Mouse (Mus musculus) urinary bladder, postnatal 25 days (tissue): ENCODE results near the gene A930004D18Rik.

Source experiments
- DNase-seq: peaks from one replicate; pipeline ENCODE4 v3.0.0; 2022; ENCODE audit warnings: low spot score

The A930004D18Rik gene

GRCm38 (mm10) chr2:18053243-18053950, 15.9 kb upstream of the A930004D18Rik start:
- DNase-seq, result no peak

DNA sequence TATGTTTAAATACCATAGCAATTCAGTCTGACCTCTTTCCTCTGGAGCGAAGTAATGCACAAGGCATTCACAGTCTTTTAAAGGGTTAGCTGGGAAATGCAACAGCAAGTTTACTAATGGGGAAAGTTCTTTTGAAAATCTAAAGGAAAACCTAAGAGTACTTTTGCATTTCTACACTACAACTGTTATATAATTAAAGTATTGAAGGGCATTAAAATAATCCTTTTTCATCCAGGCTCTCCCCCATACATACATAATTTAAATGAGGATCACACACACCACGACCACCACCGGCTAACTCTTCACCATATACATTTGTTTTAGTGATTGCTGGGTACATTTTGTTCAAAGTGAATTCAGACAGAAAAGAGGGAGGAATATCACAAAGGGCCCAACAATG, 15.0 kb upstream of the A930004D18Rik start:
- DNase-seq, result no peak

DNA sequence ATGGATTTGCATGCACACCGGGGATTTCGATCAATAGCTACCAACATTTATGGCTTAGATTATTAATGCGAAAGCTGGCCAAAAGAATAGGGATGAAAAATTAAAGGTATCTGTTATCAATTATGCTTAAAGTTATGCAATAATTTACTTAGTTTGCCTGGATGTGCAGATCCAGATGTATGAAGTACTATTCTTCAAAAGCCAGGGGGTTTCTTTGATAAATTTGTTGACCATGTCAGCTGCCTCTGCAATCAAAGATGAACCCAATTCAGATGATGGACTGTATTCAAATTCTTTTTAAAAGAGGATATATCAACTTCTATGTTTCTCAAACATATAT, 14.3 kb upstream of the A930004D18Rik start:
- DNase-seq, result no peak

DNA sequence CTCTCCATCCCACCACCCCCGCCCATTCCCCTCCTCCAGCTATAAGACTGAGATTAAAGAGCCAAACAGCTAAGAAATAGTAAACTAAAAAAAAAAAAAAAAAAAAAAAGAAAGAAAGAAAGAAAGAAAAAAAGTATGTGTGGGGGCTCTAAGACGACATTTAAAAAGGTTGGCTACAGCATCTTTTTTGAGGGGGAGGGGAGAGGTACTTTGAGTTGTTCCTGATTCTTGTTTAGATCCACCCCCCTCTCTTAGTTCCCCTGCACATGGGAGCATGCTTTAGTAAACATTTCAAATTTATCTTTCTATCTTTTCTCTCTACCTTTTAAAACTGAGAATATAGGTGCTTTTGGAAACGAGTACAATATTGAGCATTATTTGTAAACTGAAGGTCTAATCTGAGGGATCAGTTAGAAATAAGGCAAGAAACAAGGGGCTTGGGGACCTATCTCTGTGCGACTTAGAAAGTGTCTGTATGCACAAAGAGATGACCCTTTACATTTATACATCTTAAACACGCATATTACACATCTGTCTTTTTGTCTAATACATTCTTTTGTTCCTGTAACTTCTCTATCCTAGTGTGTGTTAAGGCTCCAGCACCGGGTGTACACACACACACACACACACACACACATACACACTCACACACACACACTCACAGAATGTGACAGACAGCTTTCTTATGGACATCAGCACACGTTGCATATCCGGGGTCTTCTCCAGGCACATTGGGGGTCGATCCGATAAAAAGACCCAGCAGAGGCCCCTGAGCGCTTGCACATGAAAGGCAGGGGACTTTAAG, 13.7 kb upstream of the A930004D18Rik start:
- no peak for DNase-seq

- DNase-seq, result no peak
These were observed 13.0 kb upstream of the A930004D18Rik start for GRCm38 (mm10) chr2:18050541-18050985.

- no peak for DNase-seq
These were observed 12.5 kb upstream of the A930004D18Rik start for GRCm38 (mm10) chr2:18050018-18050417.

GRCm38 (mm10) chr2:18049279-18049821, 11.8 kb upstream of the A930004D18Rik start:
- DNase-seq, result no peak

DNA sequence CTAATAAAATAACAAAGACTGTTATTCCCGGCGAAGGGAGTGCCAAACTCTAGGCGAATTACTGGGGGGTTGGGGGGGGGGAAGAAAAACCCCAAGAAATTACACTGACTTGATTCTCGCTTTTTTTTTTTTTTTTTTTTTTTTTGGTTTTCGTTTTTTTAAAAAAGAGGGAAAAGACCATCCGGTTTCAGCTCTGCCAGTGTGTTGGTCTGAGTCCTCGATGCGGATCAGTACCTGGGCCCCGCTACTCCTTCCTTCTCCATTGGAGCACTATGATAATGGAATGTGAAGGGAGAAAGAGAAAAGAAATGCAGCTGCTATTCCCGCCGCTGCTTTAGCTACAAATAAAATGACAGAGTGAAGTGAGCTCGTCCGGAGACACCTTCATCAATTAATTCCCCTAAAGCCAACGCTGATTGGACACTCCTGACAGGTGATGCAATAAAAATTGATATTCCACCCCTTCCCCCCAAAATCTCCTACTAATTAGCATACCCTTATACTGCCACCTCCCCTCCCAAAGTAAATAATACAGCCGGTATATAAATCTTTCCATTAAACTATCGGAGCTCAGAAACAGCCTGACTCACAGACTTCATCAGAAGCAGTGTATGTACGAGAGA, 11.0 kb upstream of the A930004D18Rik start, which contains the start of gene Skida1:
Gene Skida1 (minus strand): TSS at position 599 of the 623 bp plus-strand sequence.
- DNase-seq, result no peak

DNA sequence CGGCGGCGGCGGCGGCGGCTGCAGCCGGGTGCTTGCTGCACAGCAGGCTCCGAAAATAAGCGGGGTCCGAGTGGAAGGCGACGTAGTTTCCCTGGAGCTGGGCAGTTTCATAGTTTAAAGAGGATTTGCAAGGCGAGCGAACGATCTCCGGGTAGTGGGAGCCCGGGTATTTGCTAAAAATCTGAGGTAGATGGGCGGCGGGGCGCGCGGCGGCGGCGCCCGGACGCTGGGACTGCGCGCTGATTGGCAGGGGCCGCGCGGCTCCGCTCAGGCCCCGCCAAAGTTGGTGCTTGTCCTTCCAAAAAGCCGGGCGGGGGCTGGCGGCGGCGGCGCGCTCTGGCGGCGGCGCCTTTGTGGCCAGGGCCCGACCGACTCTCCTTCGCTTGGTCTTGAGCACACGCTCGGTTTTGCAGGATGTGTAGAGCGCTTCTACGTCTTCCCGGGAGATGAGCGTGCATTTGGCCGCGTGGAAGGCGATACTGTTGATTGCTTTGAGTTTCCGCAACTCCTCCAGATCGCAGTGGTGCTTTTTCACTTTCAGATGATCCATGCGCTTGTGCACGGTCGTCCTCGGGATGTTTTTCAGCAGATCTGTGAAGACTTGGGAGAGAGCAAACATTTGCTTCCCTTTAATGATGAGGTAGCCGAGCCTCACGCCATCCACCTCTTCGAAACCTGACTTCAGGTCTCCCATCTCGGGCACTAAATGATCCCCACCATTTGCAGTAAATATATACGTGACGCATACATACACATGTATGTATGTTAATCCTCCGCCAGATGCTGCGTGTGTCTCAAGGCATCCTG, 10.3 kb upstream of the A930004D18Rik start:
- peak; percentile 70 for DNase-seq

- DNase-seq, result peak; percentile 51
These were observed 9.5 kb upstream of the A930004D18Rik start for GRCm38 (mm10) chr2:18046758-18047645.

- DNase-seq, result no peak
These were observed 8.6 kb upstream of the A930004D18Rik start for GRCm38 (mm10) chr2:18046186-18046585.

DNA sequence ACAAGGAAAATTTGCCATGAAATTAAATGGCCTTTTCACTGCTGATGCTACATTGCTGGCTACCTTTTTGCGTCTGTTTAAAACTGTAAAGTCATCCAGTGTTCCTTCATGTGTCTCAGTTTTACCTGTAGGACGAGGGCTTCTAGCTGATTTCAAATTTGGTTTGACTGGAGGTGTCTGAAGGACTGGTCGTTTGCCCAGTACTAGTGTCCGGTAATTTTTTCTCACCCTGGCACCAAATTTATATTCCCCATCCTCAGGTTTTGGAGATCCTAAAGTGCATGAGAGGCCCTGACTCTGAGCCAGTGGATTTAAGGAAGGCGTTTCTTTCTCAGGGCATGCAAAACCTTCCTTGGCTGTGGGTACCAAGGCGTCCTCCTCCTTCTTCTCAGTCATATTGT, 8.2 kb upstream of the A930004D18Rik start:
- no peak for DNase-seq

DNA sequence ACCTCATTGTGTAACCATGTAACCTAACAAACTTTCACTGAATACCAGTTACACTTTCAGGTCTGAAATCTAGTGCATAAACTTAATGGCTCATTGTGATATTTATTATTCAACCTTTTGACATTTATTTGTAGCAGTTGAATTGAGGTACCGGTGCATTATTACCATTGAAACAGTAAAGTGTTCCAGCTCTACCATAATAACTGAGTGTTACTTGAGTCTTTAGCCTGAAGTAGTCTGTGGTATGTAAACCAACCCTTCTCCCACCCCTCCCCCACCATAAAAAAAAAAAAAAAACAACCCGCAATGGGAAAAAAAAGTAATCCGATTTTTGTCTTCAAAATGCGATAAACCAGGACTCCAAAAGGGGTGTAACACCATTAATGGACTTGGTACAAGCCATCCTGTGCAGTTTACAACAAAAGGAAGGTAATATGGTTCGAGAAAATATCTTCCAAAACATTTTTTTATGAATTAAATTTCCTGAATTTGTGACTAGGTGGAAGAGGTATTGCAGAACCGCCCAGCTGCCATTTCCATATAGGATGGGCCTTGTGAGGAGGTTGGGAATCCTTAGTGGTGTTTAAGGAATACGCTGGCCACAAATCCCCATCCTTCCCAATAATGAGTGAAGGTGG, 7.7 kb upstream of the A930004D18Rik start:
- no peak for DNase-seq

DNA sequence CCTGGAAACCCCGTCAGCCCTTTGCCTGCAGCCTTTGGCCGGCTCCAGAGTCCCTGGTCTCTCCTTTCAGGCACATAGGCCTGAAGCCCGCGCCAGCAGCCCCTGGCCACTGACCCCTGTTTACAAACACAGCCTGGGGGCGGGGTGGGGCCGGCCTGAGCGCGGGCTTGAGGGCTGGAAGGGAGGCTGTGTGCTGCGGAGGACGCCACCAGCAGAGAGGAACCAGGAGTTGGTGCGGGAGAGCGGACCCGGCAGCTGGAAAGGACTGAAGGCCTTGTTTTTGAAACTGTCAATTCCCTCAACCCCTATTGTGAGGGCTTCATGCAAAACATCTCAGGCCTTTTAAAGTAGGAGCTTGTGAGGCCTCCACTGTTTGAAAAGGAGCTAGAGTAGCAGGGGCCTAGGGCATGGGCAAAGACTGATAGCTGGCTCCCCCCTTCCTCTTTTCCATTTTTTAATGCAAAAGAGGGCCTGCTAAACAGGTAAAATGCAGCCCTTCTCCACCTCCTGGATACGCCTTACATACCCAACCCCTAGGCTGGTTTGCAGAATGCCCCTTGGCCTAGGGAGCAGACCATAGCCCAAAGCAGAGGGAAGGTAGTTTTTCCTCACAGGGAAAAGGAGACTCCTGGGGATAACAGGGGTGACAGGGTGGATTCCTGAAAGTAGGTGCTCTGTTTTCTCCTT, 3.8 kb upstream of the A930004D18Rik start:
- DNase-seq, result no peak

- DNase-seq, result no peak
These were observed 3.0 kb upstream of the A930004D18Rik start for GRCm38 (mm10) chr2:18040347-18041160.

DNA sequence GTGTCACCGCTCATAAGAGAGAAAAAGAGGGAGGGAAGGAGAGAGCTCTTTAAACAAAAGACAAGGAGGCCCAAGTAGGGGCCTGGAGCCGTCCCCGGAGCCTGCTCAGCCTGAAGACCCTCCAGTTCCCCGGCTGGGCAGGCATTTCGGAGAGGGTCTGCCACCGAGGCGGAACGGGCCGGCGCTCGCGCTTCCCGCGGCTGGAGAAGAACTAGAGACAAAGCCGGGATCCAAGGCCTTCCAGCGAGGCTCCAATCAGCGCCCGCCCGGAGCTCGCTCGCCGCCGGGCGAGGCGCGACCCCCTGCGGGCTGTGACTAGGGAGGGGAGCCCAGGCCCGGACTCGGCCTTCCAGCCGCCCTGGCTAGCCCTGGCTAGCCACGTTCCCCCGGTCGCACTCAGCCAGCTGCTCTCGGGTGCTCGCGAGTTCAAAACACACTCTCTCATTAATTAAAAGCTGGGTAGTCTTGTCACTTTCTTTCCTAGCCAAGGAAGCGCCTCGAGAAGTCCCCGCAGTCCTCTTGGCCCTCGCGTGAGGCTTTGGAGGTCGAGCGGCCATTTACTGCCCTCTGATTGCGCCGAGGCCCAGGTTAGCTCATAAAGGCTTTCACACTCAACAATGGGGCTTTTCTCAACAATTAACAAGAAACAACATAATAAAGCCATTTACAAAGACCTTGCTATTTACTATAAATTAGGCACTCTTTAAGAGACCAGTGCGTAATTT, 2.2 kb upstream of the A930004D18Rik start:
- DNase-seq, result no peak

GRCm38 (mm10) chr2:18038895-18039371, 1.4 kb upstream of the A930004D18Rik start:
- DNase-seq, result no peak
